Mouse (Mus musculus): Measurements from ENCODE around the gene Tas1r1.
"Not testable (repeated sequence)": the region's sequence is repeated elsewhere in the genome, so short reads cannot be mapped to it uniquely, and the experiment has no call there.

Gene Tas1r1

GRCm38 (mm10) chr4:152043171-152043570 is 4.8 kb upstream of the Tas1r1 start:
- DNase-seq (ENCODE audit: low read depth, low spot score), result no peak

- no peak for DNase-seq (ENCODE audit: low read depth, low spot score)
These were observed 3.7 kb upstream of the Tas1r1 start for GRCm38 (mm10) chr4:152041924-152042641.

DNA sequence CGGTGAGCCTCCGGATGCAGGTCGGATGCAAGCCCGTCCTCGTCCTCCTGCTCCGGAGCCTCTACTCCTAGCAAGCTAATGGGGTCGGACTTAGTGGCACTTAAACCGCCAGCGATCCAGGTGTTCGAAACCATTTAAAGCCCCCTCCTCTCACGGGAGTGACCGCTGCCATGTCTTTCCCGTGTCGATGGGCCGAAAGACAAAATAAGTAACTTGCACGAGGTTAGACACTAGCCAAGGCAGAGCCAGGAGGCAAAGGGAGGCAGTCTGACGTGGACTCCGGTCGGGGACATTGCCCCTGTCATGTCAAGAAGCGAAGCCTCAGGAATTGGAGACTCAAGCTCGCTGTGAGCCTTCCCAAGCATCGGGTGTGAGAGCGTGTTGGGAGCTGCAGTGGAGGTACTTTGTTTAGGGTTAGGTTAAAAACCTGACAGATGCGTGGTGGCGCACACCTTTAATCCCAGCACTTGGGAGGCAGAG is 1.5 kb upstream of the Tas1r1 start:
- DNase-seq (ENCODE audit: low read depth, low spot score), result no peak

DNA sequence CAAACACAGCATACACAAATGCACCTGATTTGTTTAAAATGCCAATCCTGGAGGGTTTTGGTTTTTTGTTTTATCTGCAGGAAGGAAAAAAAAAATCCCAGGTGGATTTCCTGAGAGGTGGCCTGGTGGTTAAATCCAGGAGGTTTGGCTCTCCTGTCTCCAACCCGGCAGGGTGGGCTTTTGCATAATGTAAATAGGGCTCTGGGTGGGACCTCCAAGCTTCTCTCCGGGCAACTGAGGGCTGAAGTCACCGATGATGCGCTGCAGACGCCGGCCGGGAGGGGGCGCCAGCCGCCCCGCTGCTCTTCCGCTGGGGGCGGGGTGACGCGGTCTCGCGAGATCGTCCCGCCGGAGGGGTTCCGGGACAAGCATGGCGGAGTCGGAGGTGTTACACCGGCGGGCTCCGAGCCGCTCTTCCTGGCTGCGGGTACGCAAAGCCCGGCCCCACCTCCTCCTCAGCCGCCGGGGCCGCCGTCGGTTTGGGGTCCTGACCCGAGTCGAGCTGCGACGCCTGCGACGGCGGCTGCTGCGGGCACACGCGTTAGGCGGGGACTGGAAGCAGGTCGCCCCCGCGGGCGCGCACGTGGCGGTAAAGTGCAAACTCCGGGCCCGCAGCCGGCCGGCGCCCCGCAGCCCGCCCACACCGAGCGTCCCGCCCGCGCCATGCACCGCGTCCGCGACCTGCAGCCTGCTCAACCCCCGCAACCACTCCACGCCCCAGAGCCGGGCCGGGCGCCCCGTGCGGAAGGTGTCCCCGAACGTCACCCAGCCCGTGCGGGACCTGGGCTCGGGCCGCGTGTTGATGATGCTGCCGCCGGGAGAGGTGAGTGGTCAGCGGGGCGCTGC is 840 bp upstream of the Tas1r1 start, which contains the start of gene Nol9:
Gene Nol9, plus strand, starts transcription at position 337 of the 846 bp plus-strand sequence.
- peak; percentile 79 for DNase-seq (ENCODE audit: low read depth, low spot score)

DNA sequence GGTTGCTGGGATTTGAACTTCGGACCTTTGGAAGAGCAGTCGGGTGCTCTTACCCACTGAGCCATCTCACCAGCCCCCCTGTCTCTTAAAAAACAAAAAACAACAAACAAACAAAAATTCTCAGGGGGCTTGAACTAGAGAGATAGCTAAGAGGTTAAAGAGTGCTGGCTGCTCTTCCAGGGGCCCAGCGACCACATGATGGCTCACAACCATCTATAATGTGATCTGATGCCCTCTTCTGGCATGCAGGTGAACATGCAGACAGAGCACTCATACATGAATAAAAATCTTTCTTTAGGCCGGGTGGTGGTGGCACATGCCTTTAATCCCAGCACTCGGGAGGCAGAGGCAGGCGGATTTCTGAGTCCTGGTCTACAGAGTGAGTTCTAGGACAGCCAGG is 1.9 kb downstream of the Tas1r1 start:
- DNase-seq (ENCODE audit: low read depth, low spot score), result not testable (repeated sequence)

GRCm38 (mm10) chr4:152032922-152033321 is 5.4 kb downstream of the Tas1r1 start:
- no peak for DNase-seq (ENCODE audit: low read depth, low spot score)

GRCm38 (mm10) chr4:152029997-152030396 is 8.4 kb downstream of the Tas1r1 start:
- no peak for DNase-seq (ENCODE audit: low read depth, low spot score)

- no peak for DNase-seq (ENCODE audit: low read depth, low spot score)
These were observed 9.3 kb downstream of the Tas1r1 start for GRCm38 (mm10) chr4:152029087-152029486.

- DNase-seq (ENCODE audit: low read depth, low spot score), result no peak
These were observed 9.9 kb downstream of the Tas1r1 start for GRCm38 (mm10) chr4:152028456-152028855.

GRCm38 (mm10) chr4:152027524-152027923 is 10.8 kb downstream of the Tas1r1 start, which contains the start of gene Zbtb48:
Gene Zbtb48 (minus strand): TSS chr4:152027671.
- peak; percentile 94 for DNase-seq (ENCODE audit: low read depth, low spot score)

GRCm38 (mm10) chr4:152026751-152027508 is 11.4 kb downstream of the Tas1r1 start:
- DNase-seq (ENCODE audit: low read depth, low spot score), result no peak

DNA sequence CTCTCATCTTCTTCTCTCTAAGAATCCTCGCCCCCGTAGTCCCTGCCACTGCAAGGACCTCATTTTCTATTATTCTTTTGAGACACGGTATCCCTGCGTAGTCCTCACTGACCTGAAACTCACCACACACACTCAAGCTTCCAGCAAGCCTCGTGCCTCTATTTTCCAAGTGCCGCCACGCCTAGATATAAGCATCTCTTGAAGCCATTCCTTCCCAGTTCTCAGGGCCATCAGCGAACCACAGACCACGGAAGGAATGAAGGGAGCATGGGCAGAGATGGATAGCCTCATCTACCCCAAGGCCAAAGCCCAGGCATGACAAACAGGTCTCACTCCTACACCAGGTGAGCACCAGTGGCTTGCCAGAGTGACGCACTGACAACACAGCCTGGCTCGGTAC is 13.8 kb downstream of the Tas1r1 start:
- DNase-seq (ENCODE audit: low read depth, low spot score), result no peak

DNA sequence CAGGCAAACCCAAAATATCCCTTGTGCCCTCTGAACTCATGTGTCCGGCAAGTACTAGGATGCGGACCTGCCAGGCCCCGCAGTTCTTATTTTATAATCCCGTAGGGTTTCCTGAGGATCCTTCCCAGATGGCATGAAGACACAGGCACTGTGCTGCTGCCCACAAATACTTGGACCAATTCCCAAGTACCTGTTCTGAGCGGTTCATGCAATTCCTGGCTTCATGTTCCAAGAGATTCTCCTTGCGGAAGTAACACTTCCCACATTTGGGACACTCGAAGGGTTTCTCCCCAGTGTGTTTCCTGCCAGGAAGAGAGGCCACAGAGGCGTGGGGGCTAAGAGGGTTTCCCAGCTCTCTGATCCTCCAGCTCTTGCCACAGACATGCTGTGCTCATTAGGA is 15.9 kb downstream of the Tas1r1 start:
- DNase-seq (ENCODE audit: low read depth, low spot score), result no peak

DNA sequence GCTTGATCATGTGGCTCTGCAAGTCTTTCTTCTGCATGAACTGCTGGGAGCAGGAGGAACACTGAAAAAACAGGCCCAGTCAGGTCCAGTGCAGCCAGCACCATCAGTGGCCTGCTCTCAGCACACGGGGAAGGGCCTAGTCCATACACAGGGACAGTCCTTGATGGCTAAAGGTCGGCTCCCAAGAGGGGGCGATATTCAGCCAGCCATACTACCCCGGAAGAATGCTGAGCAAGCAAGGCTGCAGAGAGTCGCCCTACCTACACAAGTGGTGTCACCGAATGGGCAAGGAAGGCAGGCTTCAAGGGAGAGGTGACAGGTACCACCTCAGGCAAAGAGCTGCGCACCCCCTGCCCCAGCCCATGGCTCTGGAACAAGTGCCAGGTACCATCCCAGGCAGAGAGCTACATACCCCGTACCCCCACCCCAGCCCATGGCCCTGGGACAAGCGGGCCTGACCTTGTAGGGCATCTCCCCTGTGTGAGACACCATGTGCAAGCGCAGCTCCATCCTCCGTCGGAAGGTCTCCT is 16.7 kb downstream of the Tas1r1 start:
- no peak for DNase-seq (ENCODE audit: low read depth, low spot score)

DNA sequence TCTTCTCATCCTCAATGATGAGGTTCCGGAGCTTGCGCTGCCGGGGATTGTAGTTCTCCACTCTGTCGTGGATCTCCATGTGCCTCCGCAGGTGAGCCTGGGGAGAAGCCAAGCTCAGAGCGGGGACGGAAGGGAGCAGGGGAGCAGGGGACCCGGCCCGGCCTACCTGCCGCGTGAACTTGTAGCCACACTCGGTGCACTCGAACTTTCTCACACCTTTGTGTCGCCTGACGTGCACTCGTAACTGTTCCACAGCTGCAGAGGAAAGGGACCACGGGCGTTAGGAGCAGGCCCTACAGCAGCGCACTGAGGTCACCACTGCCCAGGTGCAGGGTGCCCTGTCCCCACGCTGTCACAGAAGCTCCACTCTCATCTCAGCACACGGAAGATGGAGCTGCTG is 18.3 kb downstream of the Tas1r1 start:
- DNase-seq (ENCODE audit: low read depth, low spot score), result no peak

DNA sequence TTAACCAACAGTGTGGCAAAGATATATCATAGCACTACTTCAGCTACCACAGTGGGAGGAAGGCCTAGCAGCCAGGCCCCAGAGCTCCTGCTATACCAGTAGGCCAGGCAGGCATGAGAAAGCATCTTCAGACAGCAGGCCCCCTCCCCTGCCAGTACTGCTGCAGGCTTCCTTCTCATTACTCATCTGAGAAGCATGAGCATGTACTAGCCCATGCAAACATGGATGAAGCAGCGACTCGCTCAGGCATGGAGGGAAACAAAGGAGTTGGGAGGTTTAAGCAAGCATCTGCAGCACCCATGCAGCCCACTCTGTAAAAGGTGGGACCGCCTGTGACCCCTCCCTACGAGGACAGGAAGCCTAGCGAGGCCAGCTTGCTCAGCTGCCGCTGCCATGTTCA is 19.3 kb downstream of the Tas1r1 start:
- no peak for DNase-seq (ENCODE audit: low read depth, low spot score)

DNA sequence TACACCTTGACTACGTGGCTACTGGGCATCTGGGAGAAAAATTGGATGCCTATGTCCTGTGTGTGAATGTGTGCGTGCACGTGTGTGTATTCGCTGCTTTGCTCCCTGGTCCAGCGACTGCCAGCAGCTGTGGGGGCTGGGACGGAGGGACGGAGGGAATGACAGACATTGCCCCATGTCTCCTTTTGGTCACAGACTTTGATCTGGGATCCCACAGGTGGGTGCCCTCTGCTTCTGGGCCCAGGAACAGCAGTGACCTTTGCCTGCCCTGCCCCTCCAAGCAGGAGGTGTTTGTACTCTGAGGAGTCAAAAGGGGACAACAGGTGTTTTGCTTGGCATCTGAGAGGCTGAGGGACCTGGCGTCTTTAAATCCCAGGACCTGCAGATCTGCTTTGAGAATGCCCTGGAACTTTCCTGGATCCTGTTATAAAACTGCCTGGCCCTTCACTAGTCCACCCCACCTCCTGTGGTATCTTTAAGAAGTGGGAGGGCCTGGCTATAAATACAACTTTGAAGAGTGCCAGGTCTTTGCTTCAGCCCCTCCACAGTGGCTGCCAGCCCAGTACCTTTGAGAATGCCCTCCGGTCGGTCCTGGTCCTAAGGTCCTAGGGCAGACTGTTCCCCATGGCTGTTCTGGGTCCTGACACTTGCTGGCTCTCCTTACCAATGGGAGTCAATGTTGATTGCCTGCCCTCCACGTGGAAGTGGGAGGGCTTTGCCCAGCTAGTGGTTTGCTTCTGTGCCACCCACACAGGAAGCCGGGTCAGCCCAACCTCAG is 25.1 kb downstream of the Tas1r1 start:
- no peak for DNase-seq (ENCODE audit: low read depth, low spot score)

- no peak for DNase-seq (ENCODE audit: low read depth, low spot score)
These were observed 26.3 kb downstream of the Tas1r1 start for GRCm38 (mm10) chr4:152012109-152012508.

DNA sequence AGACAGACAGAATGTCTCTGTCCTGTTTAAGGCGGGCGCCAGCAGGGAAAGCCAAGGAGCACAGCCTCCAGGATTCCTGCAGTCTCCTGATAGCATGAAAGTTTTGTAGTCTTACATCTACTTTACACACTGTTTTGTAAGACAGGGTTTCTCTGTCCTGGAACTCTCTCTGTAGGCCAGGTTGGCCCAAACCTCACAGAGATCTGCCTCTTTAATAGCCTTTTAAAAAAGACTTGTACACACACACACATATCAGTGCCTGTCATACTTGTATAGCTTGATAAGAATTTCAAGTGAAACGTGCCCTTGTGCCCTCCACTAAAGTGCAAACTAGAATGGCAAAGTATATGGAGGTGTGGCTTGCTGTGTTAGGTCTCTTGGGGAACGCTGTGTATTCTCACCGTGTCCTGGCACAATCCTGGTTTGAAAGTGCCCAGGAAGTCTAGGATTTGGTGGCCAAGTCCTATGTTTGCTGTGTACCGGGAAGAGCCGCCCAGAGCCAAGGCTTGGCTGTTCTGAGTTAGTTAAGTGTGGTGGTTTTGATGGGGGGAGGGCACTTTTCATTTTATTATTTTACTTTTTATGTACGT is 27.1 kb downstream of the Tas1r1 start:
- no peak for DNase-seq (ENCODE audit: low read depth, low spot score)

DNA sequence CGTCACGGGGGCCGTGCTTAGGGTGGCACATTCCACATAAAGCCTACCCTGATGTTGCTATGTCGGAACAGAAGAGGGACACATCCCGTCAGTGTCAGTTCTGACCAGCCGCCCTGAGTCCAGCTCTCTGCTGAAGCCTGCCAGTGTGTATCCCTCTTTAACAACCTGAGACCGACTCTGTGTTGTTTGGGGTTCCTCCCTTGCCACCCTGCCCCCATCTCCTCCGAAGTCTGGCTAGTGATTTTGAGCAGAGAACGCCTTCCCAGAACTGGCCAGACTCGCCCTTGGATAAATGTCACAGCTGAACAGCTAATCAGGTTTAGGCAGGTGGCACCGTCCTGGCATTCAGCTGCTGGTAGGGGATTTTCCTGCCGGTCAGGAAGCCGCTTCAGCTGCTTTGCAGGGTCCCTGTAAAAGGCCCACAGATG is 27.6 kb downstream of the Tas1r1 start:
- peak; percentile 52 for DNase-seq (ENCODE audit: low read depth, low spot score)

All from c-Kit-negative CD71-positive TER-119-positive erythroid progenitor cells, embryonic 14.5 days (primary cell).